Mouse (Mus musculus) megakaryocyte, embryonic 14.5 days (primary cell): Measurements from ENCODE around the gene Gm43720.

Experiments
- FLI1 ChIP-seq: IDR thresholded peaks from 2 replicates; pipeline ENCODE4 v1.6.1; 2012; ENCODE audit warnings: low read length, inconsistent platforms, mixed read lengths
- GATA1 ChIP-seq: IDR thresholded peaks from 3 replicates; pipeline ENCODE4 v1.6.1; 2012; ENCODE audit warnings: mixed read lengths, low read length, inconsistent platforms, borderline replicate concordance

GRCm38 (mm10) chr5:138241511-138241910 lies 38.2 kb downstream of the Gm43720 start:
- no peak for TF ChIP-seq GATA1
- no peak for TF ChIP-seq FLI1
